9 mouse cellular contexts compared by ENCODE assay signal in the genomic region with DNA sequence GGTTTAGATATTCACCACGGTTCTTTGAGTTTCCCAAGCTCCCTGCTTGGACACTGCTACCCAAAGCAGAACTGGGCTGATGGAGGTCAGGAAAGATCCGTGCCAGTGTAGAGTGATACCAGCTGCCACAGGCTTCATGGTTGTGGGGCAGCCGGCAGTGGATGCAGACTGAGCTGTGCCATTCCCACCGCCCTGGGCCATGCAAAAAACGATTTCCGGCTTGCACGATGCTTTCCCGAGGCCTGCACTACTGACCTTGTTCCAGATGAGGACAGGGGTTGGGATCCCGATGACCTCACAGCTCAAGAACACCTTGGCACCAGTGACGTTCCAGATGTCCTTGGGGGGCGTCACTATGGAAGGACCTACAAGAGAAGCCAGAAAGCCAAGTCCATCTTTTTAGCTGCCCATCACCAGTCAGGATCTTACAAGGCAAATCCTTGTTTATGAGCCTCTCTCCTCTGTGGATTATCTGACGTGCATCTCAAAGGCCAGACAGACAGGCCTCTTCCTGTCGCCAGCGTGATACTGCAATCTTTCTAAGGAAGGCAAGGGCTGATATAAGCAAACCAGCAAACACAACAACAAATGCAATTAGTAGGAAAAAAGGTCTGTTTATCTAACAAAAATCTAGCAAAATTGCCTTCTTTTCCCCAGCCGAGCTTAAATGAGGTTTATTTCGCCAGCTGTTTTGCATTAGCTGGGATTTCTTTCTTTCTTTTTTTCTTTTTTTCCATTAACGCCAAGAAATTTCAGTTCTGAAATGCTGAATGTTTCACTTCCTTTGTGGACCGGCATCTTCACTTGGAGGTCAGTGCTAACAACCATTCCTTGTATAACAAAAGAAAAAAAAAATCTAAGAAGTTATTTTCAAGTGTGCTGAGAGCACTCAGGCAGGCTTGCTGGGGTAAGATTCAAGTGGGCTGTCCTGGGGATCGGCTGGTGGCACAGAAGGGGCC. TPM values are rescaled to one million over a fixed set of nuclear protein-coding genes. Genes with fewer than 3 reads are reported as not detected.
DNase-seq lines count a peak whose midpoint lies in the region; ATAC-seq and TF ChIP-seq lines count a peak whose summit lies in the region.
"Had no signal": no experiment of that assay in that cellular context is flagged by ENCODE, and none has a peak within 500 bp of the region (broad histone marks: within the 10 kb centered on the region; RNA-seq: fewer than 3 reads in every experiment).

No protein-coding gene starts in this region.

- TF ChIP-seq POLR2A in spleen, adult 2 months (IDR thresholded peaks at IDR 0.05; ENCODE audit: low read depth, low read length): no peak

- 70% methylated on average over 19 of the region's 19 CpGs for WGBS in heart, postnatal 0 days
- 81% methylated on average over 19 of the region's 19 CpGs for WGBS in spleen, adult 2 months

- H3K36me3 ChIP-seq in heart, postnatal 0 days (replicated peaks; ENCODE audit: control insufficient read depth, insufficient read depth, low read length): peaks cover 9% of the 10 kb centered on the region; the same call in 1 of the 2 replicates
- H3K36me3 ChIP-seq in spleen, adult 2 months (ENCODE audit: control insufficient read depth, insufficient read depth, low read length): no peaks in the 10 kb centered on the region

- H3K4me2 ChIP-seq in heart, postnatal 0 days (ENCODE audit: low read depth, low read length): no peak overlapping the region

- no peak for TF ChIP-seq CTCF in heart, postnatal 0 days (IDR thresholded peaks at IDR 0.05; ENCODE audit: low read depth)
- no peak for TF ChIP-seq CTCF in spleen, adult 2 months (IDR thresholded peaks at IDR 0.05; ENCODE audit: extremely low read depth, insufficient read depth, insufficient read length, insufficient replicate concordance)

- H3K9ac ChIP-seq in heart, postnatal 0 days (replicated peaks; ENCODE audit: low read depth, low read length): no peak overlapping the region

- no peak for DNase-seq in heart, postnatal 0 days (ENCODE audit: low spot score)
- DNase-seq in heart, postnatal 36 days: no peak
- no peak for DNase-seq in spleen, adult 2 months (ENCODE audit: low read depth in 1 of 2, low spot score in 2 of 2)
- DNase-seq in spleen, postnatal 36 days (ENCODE audit: low spot score in 2 of 2): no peak
- DNase-seq in kidney, postnatal 10 days: peak; percentile 45
- no peak for DNase-seq in yolk sac, embryonic 10.5 days (ENCODE audit: low spot score)
- DNase-seq in spleen, adult 18-20 months: no peak
- no peak for DNase-seq in urinary bladder, postnatal 25 days (ENCODE audit: low spot score)
- DNase-seq: thymus, postnatal 36 days had no signal

- H3K9me3 ChIP-seq in heart, postnatal 0 days (replicated peaks; ENCODE audit: control insufficient read depth, low read length): no peaks in the 10 kb centered on the region

- H3K4me3 ChIP-seq in heart, postnatal 0 days (ENCODE audit: low read depth, low read length): no peak overlapping the region
- H3K4me3 ChIP-seq in spleen, adult 2 months (ENCODE audit: extremely low read depth, insufficient read depth, insufficient read length): no peak overlapping the region

- no peak for TF ChIP-seq EP300 in heart, postnatal 0 days (IDR thresholded peaks at IDR 0.05; ENCODE audit: low read depth)

- H3K4me1 ChIP-seq in heart, postnatal 0 days (ENCODE audit: control insufficient read depth, insufficient read depth): peaks cover 13% of the 10 kb centered on the region; the same call in 1 of the 2 replicates
- H3K4me1 ChIP-seq in spleen, adult 2 months (ENCODE audit: control insufficient read depth, insufficient read depth, insufficient read length): peaks cover 5% of the 10 kb centered on the region; the same call in 1 of the 2 replicates

- ATAC-seq in heart, postnatal 0 days (ENCODE audit: insufficient read depth, low read depth): no peak

- no peaks in the 10 kb centered on the region for H3K27me3 ChIP-seq in heart, postnatal 0 days (ENCODE audit: control insufficient read depth, insufficient read depth, low read length)
- H3K27me3 ChIP-seq in spleen, adult 2 months (ENCODE audit: control insufficient read depth, insufficient read depth, low read length): no peaks in the 10 kb centered on the region

- peak overlapping the region; percentile 64; the same call in 1 of the 2 replicates for H3K27ac ChIP-seq in heart, postnatal 0 days (ENCODE audit: low read depth)
- H3K27ac ChIP-seq in spleen, adult 2 months (ENCODE audit: insufficient read depth, low read length): 0 out of 2 replicates have a peak overlapping the region, but pooled peaks have one; percentile 55

- intact Hi-C loops in heart, postnatal 36 days (cut with DNase I): loop anchor here (2.0 to 10.0 kb wide), 2 partner anchors 31 to 449 kb away; no protein-coding TSS in a partner anchor

RNA-seq across cellular contexts. Expression of a gene that starts 45.6 kb away (rescaled TPM):
- 21.8 and 32.0 TPM in 2 replicates for total RNA-seq in heart, postnatal 0 days (2014; rRNA removed; ENCODE audit: low replicate concordance)
- 24.0 and 26.4 TPM in 2 replicates for polyA plus RNA-seq in heart, postnatal 0 days (2015; fragmentation: Nextera tagmentation; extraction: Ambion mirVana)
- 10 to 100 TPM; 34.8 to 38.3 TPM for total RNA-seq in heart, postnatal 36 days (2021)
- 8.5 and 16.8 TPM in 2 replicates for polyA plus RNA-seq in spleen, adult 2 months (2012; rRNA removed)

RNA-seq across cellular contexts. Expression of a gene that starts 45.7 kb away (rescaled TPM):
- total RNA-seq in heart, postnatal 0 days (2014; rRNA removed; ENCODE audit: low replicate concordance): 9.0 and 11.2 TPM in 2 replicates
- 15.6 and 16.1 TPM in 2 replicates for polyA plus RNA-seq in heart, postnatal 0 days (2015; fragmentation: Nextera tagmentation; extraction: Ambion mirVana)
- total RNA-seq in heart, postnatal 36 days (2021): 10 to 100 TPM; 20.4 to 23.1 TPM
- polyA plus RNA-seq in spleen, adult 2 months (2012; rRNA removed): 14.1 and 19.8 TPM in 2 replicates

RNA-seq across cellular contexts. Expression of a gene that starts 52.3 kb away (rescaled TPM):
- total RNA-seq in heart, postnatal 0 days (2014; rRNA removed; ENCODE audit: low replicate concordance): 106 and 151 TPM in 2 replicates
- polyA plus RNA-seq in heart, postnatal 0 days (2015; fragmentation: Nextera tagmentation; extraction: Ambion mirVana): 218 and 230 TPM in 2 replicates
- total RNA-seq in heart, postnatal 36 days (2021): 100 to 1,000 TPM; 249 to 272 TPM
- 2,807 and 6,735 TPM in 2 replicates for polyA plus RNA-seq in spleen, adult 2 months (2012; rRNA removed)
